Mouse (Mus musculus) CH12.LX (cell line): ENCODE results near the gene Gm20388. TPM values are rescaled to one million over a fixed set of nuclear protein-coding genes. Genes with fewer than 3 reads are reported as not detected.

Source experiments
- DNase-seq: peaks from one replicate; pipeline ENCODE4 v3.0.0-alpha.2; 2013; ENCODE audit errors: extremely low read depth
- H3K27ac ChIP-seq: 2 replicates; pipeline ENCODE4 v1.5.1; 2012; ENCODE audit warnings: low read depth, mild to moderate bottlenecking, control low read depth, moderate library complexity; ENCODE audit not compliant: insufficient read depth
- H3K27me3 ChIP-seq: replicated peaks from 2 replicates; pipeline ENCODE3; 2012; ENCODE audit warnings: inconsistent platforms
- H3K36me3 ChIP-seq, 2 experiments: replicated peaks in 1 of 2; 2 replicates each; pipeline versions ENCODE3 to v1.6.1; 2012; ENCODE audit warnings: inconsistent platforms in 1 of 2, low read length in 1 of 2, mild to moderate bottlenecking in 1 of 2, mixed read lengths in 1 of 2, moderate library complexity in 1 of 2; ENCODE audit not compliant: control insufficient read depth in 1 of 2, insufficient read depth in 1 of 2
- H3K4me1 ChIP-seq, 2 experiments: 2 replicates each; pipeline ENCODE4 v1.6.1; 2012; ENCODE audit warnings: inconsistent platforms in 1 of 2, moderate library complexity in 1 of 2; ENCODE audit not compliant: insufficient read depth in 2 of 2, control insufficient read depth in 1 of 2
- H3K4me2 ChIP-seq: 2 replicates; pipeline ENCODE4 v1.6.1; 2012; ENCODE audit warnings: low read depth, mild to moderate bottlenecking, control low read depth; ENCODE audit not compliant: poor library complexity, insufficient read depth, severe bottlenecking
- H3K4me3 ChIP-seq, 3 experiments: fragments of 150-350 bp in 1 of 3; sonication (generic) in 1 of 3; replicated peaks in 1 of 3; 2 replicates each; pipeline versions ENCODE3 to v1.5.1; 2011 to 2012; ENCODE audit warnings: low read depth in 2 of 3, low read length in 2 of 3, mild to moderate bottlenecking in 2 of 3, moderate library complexity in 2 of 3, control low read depth in 1 of 3, improper control_type of control experiment in 1 of 3, inconsistent platforms in 1 of 3, mixed read lengths in 1 of 3; ENCODE audit not compliant: poor library complexity in 1 of 3
- H3K79me2 ChIP-seq: replicated peaks from 2 replicates; pipeline ENCODE4 v1.6.1; 2012; ENCODE audit warnings: mild to moderate bottlenecking, moderate library complexity; ENCODE audit not compliant: control insufficient read depth, poor library complexity, insufficient read depth, severe bottlenecking; ENCODE audit errors: extremely low read depth
- H3K9ac ChIP-seq: 2 replicates; pipeline ENCODE4 v1.6.1; 2012; ENCODE audit warnings: low read depth, mild to moderate bottlenecking, control low read depth, moderate library complexity; ENCODE audit not compliant: insufficient read depth
- H3K9me3 ChIP-seq: replicated peaks from 2 replicates; pipeline ENCODE3; 2012; ENCODE audit warnings: low read length, inconsistent platforms, mixed read lengths
- BHLHE40 ChIP-seq: IDR thresholded peaks from 2 replicates; pipeline ENCODE4 v1.6.1; 2011; ENCODE audit warnings: mild to moderate bottlenecking, low read depth, low read length, improper control_type of control experiment
- CHD1 ChIP-seq: IDR thresholded peaks from 2 replicates; pipeline ENCODE4 v1.6.1; 2012; ENCODE audit warnings: low read depth, low read length, improper control_type of control experiment, inconsistent platforms
- E2F4 ChIP-seq: IDR thresholded peaks from 2 replicates; pipeline ENCODE4 v1.6.1; 2011; ENCODE audit warnings: low read depth, low read length, improper control_type of control experiment; ENCODE audit not compliant: insufficient replicate concordance
- ETS1 ChIP-seq: conservative IDR thresholded peaks from 2 replicates; pipeline ENCODE4 v1.6.1; 2012; ENCODE audit warnings: low read depth, mild to moderate bottlenecking, inconsistent platforms, low read length, improper control_type of control experiment, moderate library complexity
- GABPA ChIP-seq: IDR thresholded peaks from 2 replicates; pipeline ENCODE4 v1.6.1; 2012; ENCODE audit warnings: low read depth, low read length, improper control_type of control experiment, inconsistent platforms; ENCODE audit not compliant: insufficient replicate concordance
- HCFC1 ChIP-seq: IDR thresholded peaks from 2 replicates; pipeline ENCODE4 v1.6.1; 2012; ENCODE audit warnings: low read depth, mild to moderate bottlenecking, inconsistent platforms, low read length, improper control_type of control experiment
- JUN ChIP-seq: IDR thresholded peaks from 2 replicates; pipeline ENCODE4 v1.6.1; 2011; ENCODE audit warnings: low read depth, mild to moderate bottlenecking, low read length, improper control_type of control experiment, moderate library complexity; ENCODE audit not compliant: insufficient read depth
- JUND ChIP-seq: conservative IDR thresholded peaks from 2 replicates; pipeline ENCODE4 v1.6.1; 2011; ENCODE audit warnings: low read depth, low read length, improper control_type of control experiment
- NELFE ChIP-seq: IDR thresholded peaks from 2 replicates; pipeline ENCODE4 v1.6.1; 2011; ENCODE audit warnings: low read depth, low read length, improper control_type of control experiment
- POLR2AphosphoS2 ChIP-seq: IDR thresholded peaks from 2 replicates; pipeline ENCODE4 v1.6.1; 2011; ENCODE audit warnings: low read depth, low read length, improper control_type of control experiment
- RAD21 ChIP-seq: IDR thresholded peaks from 2 replicates; pipeline ENCODE4 v1.6.1; 2011; ENCODE audit warnings: low read depth, mild to moderate bottlenecking, low read length, improper control_type of control experiment, moderate library complexity
- RCOR1 ChIP-seq: conservative IDR thresholded peaks from 2 replicates; pipeline ENCODE4 v1.6.1; 2012; ENCODE audit warnings: low read depth, mild to moderate bottlenecking, inconsistent platforms, low read length, improper control_type of control experiment
- SIN3A ChIP-seq: IDR thresholded peaks from 2 replicates; pipeline ENCODE4 v1.6.1; 2012; ENCODE audit warnings: low read length, improper control_type of control experiment, inconsistent platforms
- SMC3 ChIP-seq: IDR thresholded peaks from 2 replicates; pipeline ENCODE4 v1.6.1; 2011; ENCODE audit warnings: low read depth, low read length, improper control_type of control experiment
- UBTF ChIP-seq: IDR thresholded peaks from 2 replicates; pipeline ENCODE4 v1.6.1; 2012; ENCODE audit warnings: low read depth, mild to moderate bottlenecking, inconsistent platforms, low read length, improper control_type of control experiment, moderate library complexity
- USF2 ChIP-seq: conservative IDR thresholded peaks from 2 replicates; pipeline ENCODE4 v1.6.1; 2011; ENCODE audit warnings: low read depth, low read length, improper control_type of control experiment
- ZC3H11A ChIP-seq: IDR thresholded peaks from 2 replicates; pipeline ENCODE4 v1.6.1; 2012; ENCODE audit warnings: low read depth, mild to moderate bottlenecking, inconsistent platforms, low read length, improper control_type of control experiment
- ZMIZ1 ChIP-seq: IDR thresholded peaks from 2 replicates; pipeline ENCODE4 v1.6.1; 2012; ENCODE audit warnings: low read depth, mild to moderate bottlenecking, inconsistent platforms, low read length, improper control_type of control experiment
- ZNF384 ChIP-seq: IDR thresholded peaks from 2 replicates; pipeline ENCODE4 v1.6.1; 2012; ENCODE audit warnings: low read depth, low read length, improper control_type of control experiment, inconsistent platforms
- dilution Hi-C: fragments of 300-500 bp; cut with MboI; formaldehyde crosslinking; loops from 2 replicates; pipeline ENCODE4 v1.14.3; 2020; ENCODE audit warnings: low sequenced_read_pairs; ENCODE audit not compliant: extremely low pct_unique_long_range_greater_than_20kb, extremely low pct_ligation_motif_present
- in situ Hi-C: fragments of 300-500 bp; cut with MboI; formaldehyde crosslinking; loops from 3 replicates; pipeline ENCODE4 v1.14.3; 2019; ENCODE audit warnings: low sequenced_read_pairs, low pct_ligation_motif_present, low pct_unique_long_range_greater_than_20kb, mixed read lengths
- polyA plus RNA-seq: library from polyadenylated mRNA; unstranded; fragments of >175 nt; gene quantifications from 2 replicates; pipeline ENCODE4 v1.2.1, GENCODE M21; 2012; ENCODE audit warnings: low read depth; ENCODE audit not compliant: insufficient read length
- total RNA-seq, 2 experiments: library from RNA; depleted of rRNA; stranded (reverse); fragments of 300-350 nt in 1 of 2; fragments of >200 nt in 1 of 2; gene quantifications; 2 replicates each; pipeline ENCODE4 v1.2.3; 2012 to 2014

Gene Gm20388
- total and polyA plus RNA-seq, 3 experiments = 14.8 to 26.3 (median 22.2) TPM

- Histone ChIP-seq H3K27ac (no peak overlapping the region), H3K9ac (no peak overlapping the region), H3K36me3 (no peaks in the 10 kb centered on the region), H3K4me1 (peaks cover 11 to 36% of the 10 kb centered on the region in 2 experiments), H3K27me3 (peaks cover 74% of the 10 kb centered on the region), H3K4me2 (no peak overlapping the region), H3K9me3 (peaks cover 7% of the 10 kb centered on the region), H3K4me3 (no peak overlapping the region), H3K79me2 (no peaks in the 10 kb centered on the region)
- in situ Hi-C loops (no loop called here), dilution Hi-C loops (no loop called here)
- no peak for DNase-seq
- no peak for TF ChIP-seq UBTF
These were observed 262.6 kb downstream of the Gm20388 start for GRCm38 (mm10) chr8:120173195-120173594.

GRCm38 (mm10) chr8:120174606-120175005 lies 264.0 kb downstream of the Gm20388 start:
- Histone ChIP-seq H3K4me1 (peaks cover 12 to 48% of the 10 kb centered on the region in 2 experiments), H3K36me3 (no peaks in the 10 kb centered on the region), H3K9me3 (peaks cover 7% of the 10 kb centered on the region), H3K9ac (no peak overlapping the region), H3K27me3 (peaks cover 59% of the 10 kb centered on the region), H3K4me2 (no peak overlapping the region), H3K79me2 (no peaks in the 10 kb centered on the region), H3K27ac (no peak overlapping the region), H3K4me3 (no peak overlapping the region)
- no peak for DNase-seq
- TF ChIP-seq JUND (no peak), E2F4 (no peak), USF2 (no peak), ZC3H11A (no peak), ETS1 (no peak), JUN (no peak), NELFE (no peak), ZMIZ1 (no peak), UBTF (no peak), HCFC1 (no peak), ZNF384 (no peak), GABPA (no peak), CHD1 (no peak), SIN3A (no peak), POLR2AphosphoS2 (no peak), RAD21 (no peak), BHLHE40 (no peak), RCOR1 (no peak), SMC3 (no peak)
- in situ Hi-C loops (no loop called here), dilution Hi-C loops (no loop called here)
